Mouse (Mus musculus) mouse embryonic stem cell (cell line): ENCODE data around the gene Hrc.
"Not testable (repeated sequence)": the region's sequence is repeated elsewhere in the genome, so short reads cannot be mapped to it uniquely, and the experiment has no call there.

ENCODE experiments used
- in situ Hi-C, 2 experiments: fragments of 300-500 bp; cut with MboI; formaldehyde crosslinking; loops; 1 replicate in 1 of 2; 3 replicates in 1 of 2; pipeline ENCODE4 v1.14.3; 2019 to 2020; ENCODE audit warnings: low sequenced_read_pairs in 2 of 2, low pct_unique_long_range_greater_than_20kb in 1 of 2, mixed read lengths in 1 of 2; ENCODE audit not compliant: unreplicated experiment in 1 of 2

Gene Hrc

DNA sequence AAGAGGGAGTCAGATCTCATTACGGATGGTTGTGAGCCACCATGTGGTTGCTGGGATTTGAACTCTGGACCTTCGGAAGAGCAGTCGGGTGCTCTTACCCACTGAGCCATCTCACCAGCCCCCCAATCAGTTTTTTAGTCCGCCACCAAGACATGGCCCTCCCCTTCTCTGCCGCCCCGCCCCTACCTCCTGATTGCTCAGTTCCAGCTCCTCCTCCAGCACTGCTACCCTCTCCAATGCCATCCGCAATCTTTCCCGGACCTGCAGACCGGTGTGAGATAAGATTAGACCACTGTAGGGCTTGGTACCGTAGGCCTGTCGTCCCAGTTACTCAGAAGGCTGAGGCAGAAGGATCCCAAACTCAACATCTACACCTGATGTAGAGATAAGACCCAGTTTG lies 24.0 kb downstream of the Hrc start:
- in situ Hi-C loops: not testable (repeated sequence)

DNA sequence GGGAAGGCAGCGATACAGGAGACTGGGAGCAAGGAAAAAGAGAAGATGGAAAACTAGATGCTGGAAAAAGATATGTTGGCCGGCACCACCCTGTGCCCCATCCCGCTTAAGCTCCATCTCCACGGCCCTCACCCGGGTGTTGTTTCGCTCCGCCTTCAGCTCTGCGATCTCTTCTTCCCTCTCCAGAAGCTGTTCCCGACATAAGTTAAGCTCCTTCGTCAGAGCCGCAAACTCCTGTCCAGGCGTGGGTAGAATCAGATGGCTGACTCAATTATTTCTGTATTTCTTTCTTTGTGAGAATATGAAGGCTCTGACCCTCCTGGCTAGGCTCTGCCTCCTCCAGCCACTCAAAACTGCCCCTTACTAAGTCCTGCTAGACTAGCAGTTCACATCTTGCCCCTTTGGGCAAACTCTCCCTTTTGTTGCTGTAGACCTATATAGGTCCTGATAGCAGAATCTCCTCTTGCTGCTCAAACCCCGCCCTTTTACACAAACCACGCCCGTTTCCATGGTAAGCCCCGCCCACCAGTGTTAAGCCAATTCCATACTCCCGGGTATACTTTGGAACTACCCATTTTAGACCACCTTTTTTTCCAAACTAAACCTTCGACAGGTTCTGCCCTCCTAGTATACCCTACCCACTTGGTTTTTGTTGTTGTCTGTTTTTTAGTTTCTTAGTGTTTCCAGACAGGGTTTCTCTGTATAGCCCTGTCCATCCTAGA lies 25.5 kb downstream of the Hrc start:
- in situ Hi-C loops: no loop called here

DNA sequence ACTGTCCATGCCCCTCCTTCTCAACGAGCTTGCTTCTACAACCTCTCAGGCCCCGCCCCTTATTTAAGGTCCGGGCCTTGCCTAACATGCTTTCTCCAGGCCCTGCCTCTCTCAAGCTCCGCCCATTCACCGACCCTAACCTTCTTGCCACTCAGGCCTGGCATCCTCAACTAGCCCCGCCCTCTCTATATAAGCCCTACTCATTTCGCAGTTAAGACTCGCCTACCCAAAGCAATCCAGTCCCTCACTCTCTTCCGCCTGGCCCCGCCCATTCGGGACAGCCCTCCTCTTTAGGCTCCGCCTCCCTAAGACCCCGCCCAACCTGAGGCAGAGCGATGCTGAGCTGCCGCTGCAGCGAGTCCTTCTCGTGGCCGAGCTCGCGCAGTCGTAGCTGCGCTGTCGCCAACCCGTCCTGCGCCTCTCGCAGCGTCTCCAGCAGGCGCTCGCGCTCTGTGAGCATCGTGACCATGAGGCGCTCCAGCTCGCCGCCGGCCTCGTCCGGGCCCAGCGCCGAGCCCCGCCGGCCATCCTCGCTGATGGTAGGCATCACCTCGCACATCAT lies 26.2 kb downstream of the Hrc start:
- in situ Hi-C loops: no loop called here

DNA sequence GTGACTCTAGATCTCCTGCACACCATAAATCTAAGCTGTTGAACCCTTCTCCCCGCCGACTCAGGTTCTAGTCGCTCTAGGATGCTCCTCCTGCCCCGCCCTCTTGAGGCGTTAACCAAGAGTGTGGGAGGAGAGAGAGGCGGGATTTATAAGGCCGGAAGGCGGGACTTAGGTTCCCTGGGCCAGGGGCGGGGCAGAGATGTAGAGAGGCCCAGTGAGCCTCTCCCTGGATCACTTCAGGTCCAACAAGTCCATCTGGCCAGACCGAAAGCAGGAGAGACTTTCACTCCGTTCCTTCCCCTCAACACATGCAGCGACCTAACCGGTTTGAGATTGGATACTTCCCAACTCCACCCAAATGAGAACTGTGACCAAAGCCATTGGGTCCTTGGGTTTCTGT lies 27.7 kb downstream of the Hrc start:
- in situ Hi-C loops: no loop called here

DNA sequence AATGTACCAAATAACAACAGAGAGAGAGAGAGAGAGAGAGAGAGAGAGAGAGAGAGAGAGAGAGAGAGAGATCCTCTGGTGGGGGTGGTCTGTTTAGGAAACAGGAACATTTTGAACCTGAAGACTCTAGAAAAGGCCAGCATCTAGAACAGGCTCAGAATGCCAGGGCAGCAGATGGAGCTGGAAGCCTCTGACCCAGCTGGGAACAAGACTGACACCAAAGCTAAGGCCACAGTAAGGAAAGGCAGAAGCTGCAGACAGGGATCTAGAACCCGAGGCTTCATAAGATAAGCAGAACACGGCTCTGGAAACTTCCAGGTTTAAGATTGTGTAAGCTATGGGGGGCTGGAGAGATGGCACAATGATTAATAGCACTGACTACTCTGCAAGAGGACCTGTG lies 28.9 kb downstream of the Hrc start:
- in situ Hi-C loops: no loop called here

DNA sequence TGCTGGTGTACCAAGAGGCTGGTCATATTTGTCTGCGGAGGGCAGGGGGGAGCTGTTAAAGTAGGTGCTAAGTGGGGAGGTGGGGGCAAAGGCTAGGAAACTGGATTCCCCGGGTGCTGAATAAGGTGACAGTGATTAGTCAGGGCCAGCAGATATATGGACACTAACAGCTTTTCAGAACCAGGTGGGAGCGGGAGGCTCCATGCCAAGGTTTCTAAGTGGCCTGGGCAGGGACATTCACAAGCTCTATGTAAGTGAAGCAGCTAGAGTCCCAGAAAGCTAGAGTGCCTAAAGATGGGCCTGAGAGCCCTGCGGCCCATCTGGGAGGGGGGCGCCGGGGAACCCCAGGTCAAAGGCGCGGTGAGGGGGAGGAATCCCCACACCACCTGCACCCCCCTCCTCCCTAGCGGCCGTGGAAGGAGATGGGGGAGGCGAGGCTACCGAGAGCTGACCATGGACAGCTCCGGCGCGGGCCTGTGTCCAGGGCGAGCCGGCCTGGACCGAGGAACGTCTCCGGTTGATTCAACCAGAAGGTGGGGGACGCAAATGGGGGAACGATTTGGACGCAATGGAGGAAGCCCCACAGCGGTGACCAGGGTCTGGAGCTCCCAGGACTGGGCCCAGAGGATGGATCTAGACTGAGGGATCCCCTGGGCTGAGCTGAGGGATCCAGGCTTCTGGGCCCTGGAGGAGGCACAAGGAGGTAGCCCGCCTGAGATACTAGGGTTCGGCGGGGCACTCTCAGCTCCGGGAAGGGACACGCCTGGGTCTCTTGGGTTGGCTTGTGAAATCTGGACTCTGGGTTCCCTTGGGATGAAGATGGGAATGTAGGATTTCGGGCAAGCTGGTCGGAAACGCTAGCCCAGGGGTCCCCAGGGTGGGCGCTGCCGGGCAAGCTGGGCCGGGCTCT lies 30.9 kb downstream of the Hrc start:
- in situ Hi-C loops: no loop called here

DNA sequence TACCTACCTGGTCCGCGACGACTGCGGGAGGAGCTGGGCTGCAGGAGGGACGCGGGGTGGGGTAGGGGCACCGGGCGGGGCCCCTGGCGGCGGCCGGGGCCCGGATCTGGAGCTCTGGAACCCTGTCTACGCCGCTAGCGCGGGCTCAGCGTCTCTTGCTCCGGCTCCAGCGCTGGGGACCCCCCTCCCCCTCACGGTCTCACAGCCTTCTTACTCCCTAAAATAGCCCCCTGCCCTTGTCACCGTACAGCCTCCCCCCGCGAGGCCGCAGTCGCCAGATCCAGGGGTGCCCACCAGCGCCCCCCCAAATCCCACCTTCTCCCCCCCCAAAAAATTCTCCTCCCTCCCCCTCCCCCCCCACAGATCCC lies 31.5 kb downstream of the Hrc start, which contains the start of gene Ppfia3:
TSS of gene Ppfia3 (minus strand) at position 368 of the 368 bp plus-strand sequence.
- in situ Hi-C loops: no loop called here

DNA sequence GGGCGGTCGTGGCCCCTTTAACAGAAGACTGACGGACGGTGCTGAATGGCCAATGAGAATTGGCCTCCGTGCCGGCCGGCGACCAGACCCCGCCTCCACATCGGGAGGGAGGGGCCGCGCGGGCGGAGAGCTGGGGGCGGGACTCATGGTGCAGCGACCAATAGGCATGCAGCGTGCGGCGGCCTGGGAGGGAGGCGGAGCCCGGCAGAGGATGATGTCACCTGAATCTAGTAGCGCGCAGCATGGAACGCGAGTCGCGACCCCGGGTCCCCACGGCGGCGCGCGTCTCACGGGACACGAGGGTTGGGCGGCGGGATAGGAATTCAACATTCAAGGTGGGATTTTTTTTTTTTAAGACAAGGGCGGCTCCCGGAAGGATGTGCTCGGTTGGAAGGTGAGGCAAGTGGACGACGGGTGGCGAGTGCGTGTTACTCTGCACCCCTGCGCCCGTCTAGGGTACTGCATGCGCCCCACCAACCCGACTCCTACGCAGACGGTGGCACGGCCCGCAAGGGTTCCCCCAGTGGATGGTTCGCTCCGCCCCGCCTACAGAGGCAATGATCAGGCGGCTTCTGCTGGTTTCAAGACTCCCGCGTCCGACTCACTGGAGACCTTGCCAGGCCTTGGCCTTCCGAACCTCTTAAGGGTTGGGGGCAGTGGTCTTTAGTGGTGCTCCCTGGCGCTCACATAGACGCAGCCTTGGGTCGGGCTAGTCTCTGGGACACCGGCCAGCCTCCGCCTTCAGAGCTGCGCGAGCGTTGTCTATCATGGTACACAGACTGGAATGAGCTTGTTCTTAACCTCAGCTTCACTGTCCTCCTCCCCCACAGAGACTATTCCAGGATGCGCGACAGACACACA lies 32.2 kb downstream of the Hrc start:
- in situ Hi-C loops: no loop called here

DNA sequence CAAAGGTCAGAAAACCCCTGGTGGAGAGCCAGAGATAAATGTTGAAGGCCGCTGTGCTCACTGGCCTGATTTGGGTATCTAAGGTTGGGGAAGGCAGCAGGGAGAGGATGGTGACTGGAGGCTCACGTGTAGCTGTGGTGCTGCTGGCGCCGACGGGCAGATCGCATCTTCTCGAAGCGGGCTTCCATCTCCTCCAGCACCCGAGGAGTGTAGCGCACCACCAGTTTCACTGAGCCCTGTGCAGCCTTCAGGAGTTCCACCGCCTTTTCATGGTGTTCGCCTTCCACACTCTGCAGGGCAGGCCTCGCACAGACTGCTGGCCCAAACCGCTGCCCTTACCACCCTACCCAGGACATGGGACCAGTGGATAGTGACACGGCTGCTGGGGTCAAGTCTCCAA lies 33.1 kb downstream of the Hrc start:
- in situ Hi-C loops: no loop called here

DNA sequence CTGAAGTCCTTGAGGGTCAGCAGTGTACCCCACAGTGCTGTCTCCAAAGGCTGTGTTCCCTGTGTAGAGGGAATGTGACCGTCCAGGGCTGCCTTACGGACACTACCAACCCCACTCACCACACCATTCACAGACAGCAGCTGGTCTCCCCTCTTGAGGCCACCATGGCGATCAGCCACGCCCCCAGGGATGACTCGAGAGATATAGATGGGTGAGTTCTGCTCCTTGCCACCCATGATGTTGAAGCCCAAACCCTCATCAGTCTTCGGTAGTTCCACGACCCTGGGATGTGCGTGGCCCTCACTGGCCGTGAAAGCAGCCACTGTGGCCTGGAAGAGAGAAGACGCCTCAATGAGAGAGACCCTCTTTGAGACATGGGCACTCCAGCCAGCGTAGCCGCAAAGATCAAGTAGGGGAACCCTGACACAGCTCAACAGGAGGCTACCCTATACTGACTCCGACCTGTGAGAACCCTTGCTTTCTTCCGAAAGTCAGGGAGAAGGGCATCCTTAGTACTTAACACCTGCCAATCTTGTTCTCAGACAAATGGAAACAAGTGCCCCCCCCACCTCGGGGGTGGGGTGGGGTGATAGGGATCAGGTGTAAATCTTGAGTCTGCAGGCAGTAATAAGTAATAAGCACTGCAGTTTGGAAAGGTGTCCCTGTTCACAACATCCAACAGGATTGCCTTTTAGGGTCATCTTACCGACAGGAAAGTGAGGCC lies 34.1 kb downstream of the Hrc start:
- in situ Hi-C loops: no loop called here

DNA sequence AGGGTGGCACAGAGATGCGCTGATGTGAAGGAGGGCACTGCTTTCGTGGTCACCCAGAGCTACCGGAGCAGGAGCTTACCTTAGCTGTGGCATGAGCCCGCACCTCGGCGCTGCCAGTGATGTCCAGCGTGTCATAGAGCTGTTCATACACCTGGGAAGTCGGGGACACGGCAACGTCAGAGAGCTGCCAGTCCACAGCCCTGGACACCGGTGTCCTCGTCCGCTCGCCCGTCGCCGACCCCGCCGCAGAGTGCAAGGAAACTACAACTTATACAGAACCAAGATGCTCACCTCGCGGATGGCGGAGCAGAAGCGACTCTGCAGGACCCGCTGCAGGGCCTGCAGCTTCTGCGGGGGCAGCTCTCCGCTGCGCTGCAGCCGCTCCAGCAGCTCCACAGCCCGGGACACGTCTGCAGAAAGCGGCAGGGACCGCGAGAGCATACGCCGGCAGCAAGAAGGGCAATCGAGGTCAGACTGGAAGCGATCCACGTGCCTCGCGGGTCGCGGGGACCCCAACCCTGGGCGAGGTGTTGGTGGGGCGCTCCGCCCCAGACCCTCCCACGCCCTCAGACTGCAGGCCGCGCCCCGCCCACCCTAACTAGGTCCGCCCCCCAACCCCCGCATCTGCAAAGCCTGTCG lies 34.9 kb downstream of the Hrc start:
- in situ Hi-C loops: no loop called here

DNA sequence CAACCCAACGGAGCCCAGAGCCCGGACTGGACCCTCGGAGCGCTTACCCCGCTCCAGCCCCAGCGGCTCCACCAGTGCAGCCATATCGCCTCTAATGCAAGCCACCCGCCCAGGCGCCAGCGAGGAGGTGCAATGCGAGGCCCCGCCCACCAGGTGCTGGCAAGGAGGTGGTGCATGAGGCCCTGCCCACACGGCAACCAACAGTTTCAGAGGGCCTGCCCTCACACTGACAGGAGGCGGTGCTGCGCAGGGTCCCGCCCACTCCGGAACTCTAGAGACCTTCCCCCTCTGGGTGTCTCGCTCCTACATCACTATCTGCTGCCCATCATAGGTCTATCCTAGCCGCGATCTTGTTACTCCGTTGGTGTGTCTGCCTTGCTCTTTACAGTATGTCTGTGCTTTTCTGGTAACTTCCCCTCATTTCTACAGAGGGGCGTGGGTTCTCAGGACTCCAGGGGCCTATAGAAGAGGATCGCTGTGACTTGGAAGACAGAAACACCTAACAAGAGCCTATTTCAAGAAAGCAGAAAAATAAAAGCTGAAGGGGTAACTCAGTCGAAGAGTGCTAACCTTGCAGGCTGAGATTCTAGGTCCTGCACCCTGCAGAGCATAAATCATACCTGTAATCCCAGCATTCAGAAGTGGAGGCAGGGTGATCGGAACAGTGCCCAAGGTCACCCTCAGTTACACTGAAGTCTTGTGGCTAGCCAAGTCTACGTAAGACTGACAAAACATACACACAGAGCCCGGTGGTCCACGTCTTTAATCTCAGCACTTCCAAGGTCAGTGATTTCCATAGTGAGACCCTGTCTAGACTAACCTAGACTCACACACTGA lies 35.6 kb downstream of the Hrc start, which contains the start of gene Lin7b:
TSS of gene Lin7b (minus strand) at position 109 of the 837 bp plus-strand sequence.
- in situ Hi-C loops: no loop called here

DNA sequence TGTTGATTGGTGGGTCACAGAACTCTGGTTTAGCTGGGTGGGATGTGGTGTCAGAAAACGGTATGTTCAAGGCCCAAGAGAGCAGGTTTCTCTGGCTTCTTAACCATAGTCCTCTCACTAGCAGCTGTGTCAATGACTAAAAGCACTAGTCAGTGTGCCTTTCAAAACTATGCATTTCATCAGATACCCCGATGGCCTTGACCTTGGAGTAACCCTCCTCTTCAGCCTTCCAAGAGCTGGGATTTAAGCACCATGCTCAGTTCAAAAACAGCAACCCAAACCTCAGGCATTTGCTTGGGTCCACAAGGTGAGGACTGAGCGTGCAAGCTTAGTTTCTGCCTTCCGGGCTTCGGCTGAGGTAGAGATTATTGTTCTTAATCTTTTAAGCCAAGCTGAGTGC lies 37.3 kb downstream of the Hrc start:
- in situ Hi-C loops: no loop called here

DNA sequence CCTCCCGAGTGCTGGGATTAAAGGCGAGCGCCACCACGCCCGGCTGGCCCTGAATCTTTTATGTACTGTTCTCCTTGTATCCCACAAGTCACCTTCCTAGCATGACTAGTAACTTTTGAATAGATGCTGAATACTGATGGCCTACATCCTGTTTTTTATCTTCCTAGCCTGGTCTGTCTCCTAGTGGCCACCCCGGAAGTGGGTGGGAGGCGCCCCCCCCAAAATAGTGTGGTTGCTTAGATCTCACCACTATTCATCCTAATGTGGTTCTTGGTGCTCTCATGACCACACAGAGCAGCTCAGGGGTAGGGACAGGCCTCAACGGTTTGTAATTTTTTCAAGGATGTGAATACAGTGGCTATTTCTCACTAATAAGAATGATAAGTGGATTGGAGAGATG lies 39.5 kb downstream of the Hrc start:
- in situ Hi-C loops: no loop called here

DNA sequence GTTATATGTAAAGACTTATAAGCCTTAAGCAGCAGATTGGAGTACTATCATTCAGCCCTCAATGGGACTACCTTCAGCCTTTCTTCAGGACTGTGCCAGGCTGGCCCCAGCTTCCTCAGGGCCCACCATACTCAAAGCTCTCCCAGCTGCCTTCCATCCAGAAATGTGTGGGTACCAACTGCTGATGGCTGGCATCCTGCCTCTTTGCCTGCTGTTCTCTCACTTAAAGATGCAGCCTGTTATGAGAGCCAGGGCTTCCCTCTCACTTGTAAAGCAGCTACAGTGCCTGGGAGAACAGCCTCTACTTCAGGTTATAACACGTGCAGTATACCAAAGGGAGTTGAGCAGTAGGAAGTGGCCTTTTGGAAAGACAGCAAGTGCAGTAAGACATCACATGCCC lies 41.0 kb downstream of the Hrc start:
- in situ Hi-C loops: no loop called here

DNA sequence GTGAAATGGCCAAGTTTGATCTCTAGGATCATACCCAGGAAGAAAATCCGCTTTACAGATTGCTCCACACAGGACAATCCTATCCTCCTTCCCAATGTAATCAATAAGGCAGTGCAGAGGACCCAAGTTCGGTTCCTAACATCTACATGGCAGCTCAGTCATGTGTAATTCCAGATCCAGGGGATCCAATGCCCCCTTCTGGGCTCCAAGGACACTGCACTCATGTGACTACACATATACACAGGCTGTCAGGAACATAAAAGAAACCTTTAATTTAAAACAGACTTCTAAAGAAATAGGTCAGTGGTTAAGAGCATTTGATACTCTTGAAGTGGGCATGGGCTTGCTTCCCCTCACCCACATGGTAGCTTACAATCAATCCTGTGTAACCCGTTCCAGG lies 51.0 kb downstream of the Hrc start:
- in situ Hi-C loops: no loop called here
